Mouse (Mus musculus) ovary, adult 18-20 months (tissue): ENCODE data around the gene Atp8b3.

Experiments used
- DNase-seq: peaks from one replicate; pipeline ENCODE4 v3.0.0; 2022; ENCODE audit warnings: low spot score, mixed read lengths

Atp8b3 gene

GRCm38 (mm10) chr10:80566375-80567092 lies 27.6 kb upstream of the Atp8b3 start:
- no peak for DNase-seq

- peak; percentile 82 for DNase-seq
These were observed 22.4 kb upstream of the Atp8b3 start, which contains the start of gene Rexo1 for GRCm38 (mm10) chr10:80561116-80561944. Gene Rexo1, minus strand, starts transcription at chr10:80561560.

GRCm38 (mm10) chr10:80560621-80561020 lies 21.7 kb upstream of the Atp8b3 start:
- no peak for DNase-seq

GRCm38 (mm10) chr10:80559431-80559830 lies 20.5 kb upstream of the Atp8b3 start:
- DNase-seq = no peak

GRCm38 (mm10) chr10:80557346-80557965 lies 18.5 kb upstream of the Atp8b3 start:
- peak; percentile 60 for DNase-seq

GRCm38 (mm10) chr10:80553997-80554396 lies 15.1 kb upstream of the Atp8b3 start:
- DNase-seq = no peak

GRCm38 (mm10) chr10:80553575-80553974 lies 14.7 kb upstream of the Atp8b3 start:
- DNase-seq = peak; percentile 75

- no peak for DNase-seq
These were observed 13.4 kb upstream of the Atp8b3 start for GRCm38 (mm10) chr10:80552364-80552763.

GRCm38 (mm10) chr10:80549279-80549678 lies 10.4 kb upstream of the Atp8b3 start:
- DNase-seq = peak; percentile 58

GRCm38 (mm10) chr10:80548428-80549006 lies 9.6 kb upstream of the Atp8b3 start:
- DNase-seq = peak; percentile 87

GRCm38 (mm10) chr10:80547539-80547938 lies 8.6 kb upstream of the Atp8b3 start:
- DNase-seq = no peak

- no peak for DNase-seq
These were observed 8.0 kb upstream of the Atp8b3 start for GRCm38 (mm10) chr10:80546945-80547344.

GRCm38 (mm10) chr10:80545590-80545989 lies 6.7 kb upstream of the Atp8b3 start:
- DNase-seq = no peak

- DNase-seq = no peak
These were observed 4.9 kb upstream of the Atp8b3 start for GRCm38 (mm10) chr10:80543873-80544272.

- no peak for DNase-seq
These were observed 569 bp upstream of the Atp8b3 start for GRCm38 (mm10) chr10:80539493-80539892.

- DNase-seq = no peak
These were observed 744 bp downstream of the Atp8b3 start for GRCm38 (mm10) chr10:80538180-80538579.

GRCm38 (mm10) chr10:80535711-80536110 lies 3.2 kb downstream of the Atp8b3 start:
- DNase-seq = no peak

GRCm38 (mm10) chr10:80535071-80535470 lies 3.9 kb downstream of the Atp8b3 start:
- DNase-seq = no peak

- peak; percentile 68 for DNase-seq
These were observed 5.2 kb downstream of the Atp8b3 start for GRCm38 (mm10) chr10:80533704-80534103.

GRCm38 (mm10) chr10:80532783-80533182 lies 6.1 kb downstream of the Atp8b3 start:
- no peak for DNase-seq

GRCm38 (mm10) chr10:80526172-80526571 lies 12.8 kb downstream of the Atp8b3 start:
- no peak for DNase-seq

- no peak for DNase-seq
These were observed 15.6 kb downstream of the Atp8b3 start for GRCm38 (mm10) chr10:80523299-80523698.
